Comparison of ENCODE assay signal across 8 mouse cellular contexts in the genomic region with DNA sequence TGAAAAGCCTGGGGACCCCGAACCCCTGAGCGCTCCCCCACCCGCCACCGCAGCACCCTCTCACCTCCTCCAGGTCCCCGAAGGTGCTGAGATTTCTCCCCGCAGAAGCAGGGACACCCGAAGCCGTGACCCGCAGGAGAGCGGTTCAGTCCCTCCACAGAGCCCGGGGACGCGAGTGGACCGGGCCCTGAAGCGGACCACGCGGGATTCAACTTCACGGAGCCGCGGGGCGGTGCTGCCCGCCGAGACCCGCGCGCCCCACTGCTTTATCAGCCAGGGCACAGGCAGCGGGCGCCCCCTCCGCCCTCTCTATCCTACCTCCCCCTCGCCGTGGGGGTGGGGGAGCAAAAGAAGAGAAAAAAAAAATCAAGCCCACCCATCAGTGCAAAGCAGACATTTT. TPM values are rescaled to one million over a fixed set of nuclear protein-coding genes. Genes with fewer than 3 reads are reported as not detected.
DNase-seq lines count a peak whose midpoint lies in the region; ATAC-seq and TF ChIP-seq lines count a peak whose summit lies in the region.

No protein-coding gene starts in this region.

- H3ac ChIP-seq in myocyte (ENCODE audit: control insufficient read depth, insufficient read length): no peak overlapping the region

- peak; percentile 45 for ATAC-seq in hindbrain, embryonic 16.5 days

- no peaks in the 10 kb centered on the region for H3K27me3 ChIP-seq in hindbrain, embryonic 16.5 days (replicated peaks; ENCODE audit: control insufficient read depth, insufficient read depth, low read length)
- H3K27me3 ChIP-seq in myocyte (ENCODE audit: control insufficient read depth, insufficient read depth, insufficient read length): peaks cover 9% of the 10 kb centered on the region

- H3K9me3 ChIP-seq in hindbrain, embryonic 16.5 days (ENCODE audit: control insufficient read depth, low read length): no peaks in the 10 kb centered on the region

- peak overlapping the region; percentile 16 for H3K4me3 ChIP-seq in lung, adult 2 months (replicated peaks; ENCODE audit: extremely low read depth, low read depth, low read length)
- H3K4me3 ChIP-seq in hindbrain, embryonic 16.5 days (ENCODE audit: low read length): peak overlapping the region; percentile 95
- peak overlapping the region; percentile 22 for H3K4me3 ChIP-seq in myocyte

- no peaks in the 10 kb centered on the region for H3K79me2 ChIP-seq in myocyte (ENCODE audit: control insufficient read depth, insufficient read depth)

- under 1% methylated on average over 31 of the region's 31 CpGs for WGBS in lung, adult 2 months
- WGBS in hindbrain, embryonic 16.5 days: 2% methylated on average over 29 of the region's 31 CpGs

- H3K4me1 ChIP-seq in lung, adult 2 months (ENCODE audit: control insufficient read depth, insufficient read depth, low read length): no peaks in the 10 kb centered on the region
- H3K4me1 ChIP-seq in hindbrain, embryonic 16.5 days (ENCODE audit: control insufficient read depth, insufficient read depth, low read depth, low read length): peaks cover 8% of the 10 kb centered on the region

- H3K27ac ChIP-seq in hindbrain, embryonic 16.5 days (ENCODE audit: low read depth, low read length): peak overlapping the region; percentile 81

- 0 out of 2 replicates have a peak, but pooled peaks cover 2% of the 10 kb centered on the region for H3K36me3 ChIP-seq in hindbrain, embryonic 16.5 days (ENCODE audit: control insufficient read depth, insufficient read depth, low read length)
- H3K36me3 ChIP-seq in myocyte (ENCODE audit: control insufficient read depth, insufficient read depth): no peaks in the 10 kb centered on the region

- TF ChIP-seq CTCF in lung, adult 2 months (IDR thresholded peaks at IDR 0.05; ENCODE audit: insufficient read depth, low read length): no peak

- peak overlapping the region; percentile 93 for H3K9ac ChIP-seq in hindbrain, embryonic 16.5 days (ENCODE audit: low read depth, low read length)

- peak; percentile 21 for DNase-seq in cerebellum, adult 11 months
- DNase-seq in cerebellum, adult 11-12 months: no peak
- DNase-seq in lung, adult 2 months: no peak
- no peak for DNase-seq in lung, postnatal 25 days (ENCODE audit: low spot score)
- no peak for DNase-seq in urinary bladder, adult 2 months (ENCODE audit: low spot score)
- no peak for DNase-seq in thymus, postnatal 0 days (ENCODE audit: low spot score)

- H3K4me2 ChIP-seq in hindbrain, embryonic 16.5 days (ENCODE audit: low read length): peak overlapping the region; percentile 80
- H3K4me2 ChIP-seq in myocyte (ENCODE audit: low read depth): peak overlapping the region; percentile 73

- TF ChIP-seq POLR2A in lung, adult 2 months (IDR thresholded peaks at IDR 0.05; ENCODE audit: borderline replicate concordance, extremely low read depth, low read depth, low read length): no peak
- no peak for TF ChIP-seq POLR2A in myocyte (IDR thresholded peaks at IDR 0.05; ENCODE audit: insufficient read length, low read depth)

TF ChIP-seq in myocyte, 11 proteins besides CTCF, POLR2A, EP300 and RAD21:
- TF ChIP-seq TCF3 (IDR thresholded peaks at IDR 0.05; ENCODE audit: insufficient read length, low read depth) (no peak), MAX (IDR thresholded peaks at IDR 0.05; ENCODE audit: low read depth) (no peak), USF1 (IDR thresholded peaks at IDR 0.05; ENCODE audit: low read depth) (no peak), REST (IDR thresholded peaks at IDR 0.05; ENCODE audit: insufficient read depth, insufficient read length) (no peak), TCF12 (IDR thresholded peaks at IDR 0.05; ENCODE audit: insufficient read depth, poor library complexity, severe bottlenecking) (no peak), E2F4 (IDR thresholded peaks at IDR 0.05; ENCODE audit: insufficient read depth) (no peak), POLR2AphosphoS2 (IDR thresholded peaks at IDR 0.05; ENCODE audit: insufficient read length, low read depth) (no peak), MYOD1 (IDR thresholded peaks at IDR 0.05; ENCODE audit: control insufficient read depth in 1 of 3, insufficient read length in 2 of 3, low read depth in 2 of 3) (no peak), MYOG (IDR thresholded peaks at IDR 0.05; ENCODE audit: control insufficient read depth in 1 of 3, insufficient read depth in 1 of 3, insufficient read length in 2 of 3, low read depth in 2 of 3) (no peak), SRF (IDR thresholded peaks at IDR 0.05; ENCODE audit: control insufficient read depth, insufficient read length, low read depth) (no peak), CEBPB (IDR thresholded peaks at IDR 0.05; ENCODE audit: insufficient read depth, poor library complexity, severe bottlenecking) (no peak)
TF ChIP-seq in myocyte: peak in this region for 0.

RNA-seq across cellular contexts. Expression of gene Rgs17, which starts 0.4 kb away (rescaled TPM):
- polyA plus RNA-seq in lung, adult 2 months (2012; rRNA removed): 0.06 and 0.09 TPM in 2 replicates
- 31.4 and 39.0 TPM in 2 replicates for polyA plus RNA-seq in hindbrain, embryonic 16.5 days (2015; fragmentation: Nextera tagmentation; extraction: Ambion mirVana)
- polyA plus RNA-seq in myocyte (2012; fragmentation: generic; extraction: Trizol): 0.49 TPM
- 1.1 TPM in 2 replicates for polyA plus RNA-seq in urinary bladder, adult 2 months (2012; rRNA removed)
- polyA plus RNA-seq in thymus, postnatal 0 days (2015; fragmentation: Nextera tagmentation; extraction: Ambion mirVana): 1.5 and 2.1 TPM in 2 replicates

Comparison
In these comparisons a context has a peak if more than half of its experiments do, and no peak if none do; other contexts are left out.
1. H3K4me3 ChIP-seq: peak in every context shown above with its lines; median percentile 95 in hindbrain, embryonic 16.5 days; 22 in myocyte; 16 in lung, adult 2 months.
2. RNA of gene Rgs17, which starts 0.4 kb away (polyA plus RNA-seq): 31.4 to 39.0 TPM in hindbrain, embryonic 16.5 days; 1.5 to 2.1 TPM in thymus, postnatal 0 days, 1.1 TPM in urinary bladder, adult 2 months, 0.49 TPM in myocyte (single experiment) and 0.06 to 0.09 TPM in lung, adult 2 months; every median in the first group is over 10 times any median in the second.